Mouse (Mus musculus): Measurements from ENCODE around the gene Inka1. TPM values are rescaled to one million over a fixed set of nuclear protein-coding genes. Genes with fewer than 3 reads are reported as not detected.
A peak's percentile ranks its signal among the peaks of the same experiment; 100 is the strongest.

The Inka1 gene
- polyA plus RNA-seq, 1 experiment from 2014 or later = 71.1 TPM

- Histone ChIP-seq H3K27me3 (ENCODE audit: insufficient read depth, poor library complexity, severe bottlenecking) (no peaks in the 10 kb centered on the region), H3K27ac (0 out of 2 replicates have a peak overlapping the region, but pooled peaks have one; percentile 3), H3K36me3 (peaks cover 70% of the 10 kb centered on the region), H3K4me1 (peaks cover 17% of the 10 kb centered on the region), H3K9me3 (no peaks in the 10 kb centered on the region), H3K4me3 (no peak overlapping the region)
- no peak for DNase-seq (ENCODE audit: low spot score)
- 91% methylated on average over 9 of the region's 9 CpGs for WGBS
Measured at GRCm38 (mm10) chr9:107962916-107963315, 22.8 kb downstream of the Inka1 start.

DNA sequence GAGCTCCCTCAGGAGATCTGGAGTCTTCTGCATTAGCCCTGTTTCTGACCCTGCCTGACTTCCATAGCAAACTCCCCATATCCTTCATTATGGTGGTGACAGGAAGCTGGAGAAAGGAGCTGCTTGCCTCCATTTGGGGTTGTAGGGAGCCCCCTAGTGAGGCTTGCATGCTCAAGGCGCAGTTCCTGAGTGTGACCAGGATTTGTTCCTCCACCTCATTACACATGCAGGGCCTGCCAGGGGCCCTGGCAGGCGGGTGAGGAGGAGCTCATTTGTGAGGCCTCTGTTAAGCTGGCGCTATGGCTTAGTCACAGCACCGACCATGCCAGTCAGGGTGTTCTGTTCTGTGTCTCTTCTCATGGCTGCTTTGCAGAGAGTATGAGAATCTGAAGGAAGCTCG is 23.8 kb downstream of the Inka1 start:
- no peak overlapping the region for H3K4me3 ChIP-seq
- no peak for DNase-seq (ENCODE audit: low spot score)
- H3K27ac ChIP-seq = peak overlapping the region; percentile 0; the same call in 1 of the 2 replicates
- H3K36me3 ChIP-seq = peaks cover 76% of the 10 kb centered on the region
- 60% methylated on average over 5 of the region's 5 CpGs for WGBS
- H3K4me1 ChIP-seq = peaks cover 17% of the 10 kb centered on the region
- H3K9me3 ChIP-seq = no peaks in the 10 kb centered on the region
- H3K27me3 ChIP-seq (ENCODE audit: insufficient read depth, poor library complexity, severe bottlenecking) = no peaks in the 10 kb centered on the region

- WGBS = 91% methylated on average over 10 of the region's 10 CpGs
- Histone ChIP-seq H3K9me3 (no peaks in the 10 kb centered on the region), H3K36me3 (peaks cover 77% of the 10 kb centered on the region), H3K27ac (0 out of 2 replicates have a peak overlapping the region, but pooled peaks have one; percentile 0), H3K4me3 (no peak overlapping the region), H3K27me3 (ENCODE audit: insufficient read depth, poor library complexity, severe bottlenecking) (no peaks in the 10 kb centered on the region), H3K4me1 (peaks cover 13% of the 10 kb centered on the region)
- no peak for DNase-seq (ENCODE audit: low spot score)
Measured at GRCm38 (mm10) chr9:107961351-107961762, 24.3 kb downstream of the Inka1 start.

GRCm38 (mm10) chr9:107960928-107961327 is 24.8 kb downstream of the Inka1 start:
- Histone ChIP-seq H3K27me3 (ENCODE audit: insufficient read depth, poor library complexity, severe bottlenecking) (no peaks in the 10 kb centered on the region), H3K36me3 (peaks cover 81% of the 10 kb centered on the region), H3K4me1 (peaks cover 13% of the 10 kb centered on the region), H3K9me3 (no peaks in the 10 kb centered on the region), H3K4me3 (no peak overlapping the region), H3K27ac (no peak overlapping the region)
- no peak for DNase-seq (ENCODE audit: low spot score)
- WGBS = 76% methylated on average over 4 of the region's 4 CpGs

GRCm38 (mm10) chr9:107959896-107960295 is 25.8 kb downstream of the Inka1 start:
- Histone ChIP-seq H3K4me3 (no peak overlapping the region), H3K36me3 (peaks cover 79% of the 10 kb centered on the region), H3K4me1 (peaks cover 20% of the 10 kb centered on the region), H3K27me3 (ENCODE audit: insufficient read depth, poor library complexity, severe bottlenecking) (no peaks in the 10 kb centered on the region), H3K9me3 (no peaks in the 10 kb centered on the region), H3K27ac (no peak overlapping the region)
- whole genome bisulfite sequencing = 73% methylated on average over 6 of the region's 6 CpGs
- no peak for DNase-seq (ENCODE audit: low spot score)

- H3K4me3 ChIP-seq = no peak overlapping the region
- DNase-seq (ENCODE audit: low spot score) = no peak
- WGBS = 69% methylated on average over 6 of the region's 6 CpGs
- H3K9me3 ChIP-seq = no peaks in the 10 kb centered on the region
- no peaks in the 10 kb centered on the region for H3K27me3 ChIP-seq (ENCODE audit: insufficient read depth, poor library complexity, severe bottlenecking)
- no peak overlapping the region for H3K27ac ChIP-seq
- peaks cover 10% of the 10 kb centered on the region for H3K4me1 ChIP-seq
- peaks cover 55% of the 10 kb centered on the region for H3K36me3 ChIP-seq
Measured at GRCm38 (mm10) chr9:107957141-107957540, 28.5 kb downstream of the Inka1 start.

- Histone ChIP-seq H3K4me1 (peaks cover 16% of the 10 kb centered on the region), H3K4me3 (no peak overlapping the region), H3K27me3 (ENCODE audit: insufficient read depth, poor library complexity, severe bottlenecking) (no peaks in the 10 kb centered on the region), H3K9me3 (no peaks in the 10 kb centered on the region), H3K27ac (no peak overlapping the region), H3K36me3 (peaks cover 43% of the 10 kb centered on the region)
- no peak for DNase-seq (ENCODE audit: low spot score)
- WGBS = 72% methylated on average over 6 of the region's 6 CpGs
Measured at GRCm38 (mm10) chr9:107955613-107956289, 29.9 kb downstream of the Inka1 start.

GRCm38 (mm10) chr9:107950460-107951355 is 35.0 kb downstream of the Inka1 start:
- DNase-seq (ENCODE audit: low spot score) = peak; percentile 98
- H3K27me3 ChIP-seq (ENCODE audit: insufficient read depth, poor library complexity, severe bottlenecking) = peaks cover 13% of the 10 kb centered on the region; the same call in 1 of the 2 replicates
- H3K36me3 ChIP-seq = no peaks in the 10 kb centered on the region
- peak overlapping the region; percentile 72 for H3K4me3 ChIP-seq
- no peaks in the 10 kb centered on the region for H3K9me3 ChIP-seq
- H3K27ac ChIP-seq = peak overlapping the region; percentile 87
- WGBS = 18% methylated on average over 45 of the region's 45 CpGs
- peaks cover 26% of the 10 kb centered on the region for H3K4me1 ChIP-seq

GRCm38 (mm10) chr9:107949922-107950235 is 35.8 kb downstream of the Inka1 start, which contains the start of gene Traip:
Gene Traip (plus strand): TSS chr9:107950136.
- Histone ChIP-seq H3K27ac (peak within 1 kb of the TSS; percentile 87), H3K27me3 (ENCODE audit: insufficient read depth, poor library complexity, severe bottlenecking) (peaks cover 13% of the 10 kb centered on the region; the same call in 1 of the 2 replicates), H3K9me3 (no peaks in the 10 kb centered on the region), H3K36me3 (no peaks in the 10 kb centered on the region), H3K4me3 (peak within 1 kb of the TSS; percentile 72), H3K4me1 (peaks cover 20% of the 10 kb centered on the region)
- DNase-seq (ENCODE audit: low spot score) = no peak
- WGBS = 89% methylated on average over 10 of the region's 10 CpGs

- Histone ChIP-seq H3K4me3 (0 out of 2 replicates have a peak overlapping the region, but pooled peaks have one; percentile 72), H3K36me3 (no peaks in the 10 kb centered on the region), H3K4me1 (peaks cover 20% of the 10 kb centered on the region), H3K9me3 (no peaks in the 10 kb centered on the region), H3K27me3 (ENCODE audit: insufficient read depth, poor library complexity, severe bottlenecking) (peaks cover 13% of the 10 kb centered on the region; the same call in 1 of the 2 replicates), H3K27ac (no peak overlapping the region)
- 78% methylated on average over 13 of the region's 13 CpGs for WGBS
- DNase-seq (ENCODE audit: low spot score) = no peak
Measured at GRCm38 (mm10) chr9:107949184-107949921, 36.3 kb downstream of the Inka1 start.

- peaks cover 20% of the 10 kb centered on the region for H3K4me1 ChIP-seq
- H3K27me3 ChIP-seq (ENCODE audit: insufficient read depth, poor library complexity, severe bottlenecking) = peaks cover 13% of the 10 kb centered on the region; the same call in 1 of the 2 replicates
- H3K9me3 ChIP-seq = no peaks in the 10 kb centered on the region
- no peak overlapping the region for H3K4me3 ChIP-seq
- 85% methylated on average over 31 of the region's 31 CpGs for WGBS
- H3K36me3 ChIP-seq = no peaks in the 10 kb centered on the region
- DNase-seq (ENCODE audit: low spot score) = no peak
- no peak overlapping the region; the same call in 1 of the 2 replicates for H3K27ac ChIP-seq
Measured at GRCm38 (mm10) chr9:107947241-107948194, 38.2 kb downstream of the Inka1 start.

DNA sequence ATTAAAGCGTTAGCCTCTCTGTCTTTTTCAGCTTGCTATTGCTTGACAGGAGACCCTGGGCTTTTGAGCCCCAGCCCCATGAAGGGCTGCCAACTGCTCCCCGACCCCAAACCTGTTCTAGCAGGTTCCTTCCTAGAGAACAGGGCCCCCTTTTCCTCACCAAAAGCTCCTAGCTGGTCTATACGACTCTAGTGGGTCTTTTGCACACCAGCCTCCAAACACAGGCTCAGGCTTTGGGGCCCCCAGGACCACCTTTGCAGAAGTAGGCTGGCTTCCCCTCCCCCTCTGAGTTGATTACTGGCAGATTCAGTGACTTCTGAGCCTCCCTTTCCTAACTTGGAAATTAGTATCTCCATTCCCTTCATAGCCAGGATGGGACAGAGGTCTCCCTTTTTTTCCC is 48.8 kb downstream of the Inka1 start:
- Histone ChIP-seq H3K36me3 (no peaks in the 10 kb centered on the region), H3K4me3 (peak overlapping the region; percentile 68), H3K9me3 (no peaks in the 10 kb centered on the region), H3K27ac (no peak overlapping the region), H3K27me3 (ENCODE audit: insufficient read depth, poor library complexity, severe bottlenecking) (peaks cover 70% of the 10 kb centered on the region), H3K4me1 (peaks cover 21% of the 10 kb centered on the region)
- 20% methylated on average over 3 of the region's 3 CpGs for WGBS
- DNase-seq (ENCODE audit: low spot score) = no peak
